Mouse (Mus musculus) lung, postnatal 0 days (tissue): ENCODE data around the gene Trim75. TPM values are rescaled to one million over a fixed set of nuclear protein-coding genes. Genes with fewer than 3 reads are reported as not detected.

Experiments used
- ATAC-seq: fragments of 200-750 bp; cut with Nextera tagmentation; 2 replicates; pipeline ENCODE4 v1.8.0; 2017; ENCODE audit warnings: moderate library complexity
- DNase-seq: peaks from one replicate; pipeline ENCODE4 v3.0.0-alpha.2; 2016; ENCODE audit warnings: low spot score
- H3K27ac ChIP-seq: fragments of 300-500 bp; sonication (generic); 2 replicates; pipeline ENCODE4 v1.5.1; 2014; ENCODE audit warnings: antibody characterized with exemption, mild to moderate bottlenecking, low read length, mixed read lengths
- H3K27me3 ChIP-seq: fragments of 300-500 bp; sonication (generic); replicated peaks from 2 replicates; pipeline ENCODE4 v1.6.1; 2014; ENCODE audit warnings: low read length, mixed read lengths; ENCODE audit not compliant: insufficient read depth
- H3K36me3 ChIP-seq: fragments of 300-500 bp; sonication (generic); 2 replicates; pipeline ENCODE4 v1.6.1; 2014; ENCODE audit warnings: low read length, mixed read lengths; ENCODE audit not compliant: insufficient read depth
- H3K4me1 ChIP-seq: fragments of 300-500 bp; sonication (generic); 2 replicates; pipeline ENCODE4 v1.6.1; 2014; ENCODE audit warnings: antibody characterized with exemption, low read depth, low read length, mixed read lengths; ENCODE audit not compliant: insufficient read depth
- H3K4me2 ChIP-seq: fragments of 300-500 bp; sonication (generic); replicated peaks from 2 replicates; pipeline ENCODE4 v1.6.1; 2014; ENCODE audit warnings: low read depth, mild to moderate bottlenecking, low read length, moderate library complexity, mixed read lengths
- H3K4me3 ChIP-seq: fragments of 300-500 bp; sonication (generic); 2 replicates; pipeline ENCODE4 v1.5.1; 2014; ENCODE audit warnings: low read depth, low read length
- H3K9ac ChIP-seq: fragments of 300-500 bp; sonication (generic); replicated peaks from 2 replicates; pipeline ENCODE4 v1.6.1; 2014; ENCODE audit warnings: low read depth, mild to moderate bottlenecking
- H3K9me3 ChIP-seq: fragments of 300-500 bp; sonication (generic); 2 replicates; pipeline ENCODE4 v1.6.1; 2016; ENCODE audit warnings: low read length, mixed read lengths
- CTCF ChIP-seq: IDR thresholded peaks from 2 replicates; pipeline ENCODE4 v1.5.1; 2016; ENCODE audit warnings: antibody characterized with exemption, mild to moderate bottlenecking
- EP300 ChIP-seq: IDR thresholded peaks from 2 replicates; pipeline ENCODE4 v1.6.1; 2016; ENCODE audit warnings: antibody characterized with exemption, mild to moderate bottlenecking, control low read depth
- WGBS: fragments of 180-500 bp; shearing (Covaris S2); extraction: QIAGEN DNeasy Blood & Tissue Kit; methylation state at CpG from one replicate; pipeline ENCODE4 v1.1.7; 2014; 5-methylcytosine and 5-hydroxymethylcytosine counted together
- polyA plus RNA-seq: library from polyadenylated mRNA; unstranded; fragments of >200 nt; fragmentation: Nextera tagmentation; extraction: Ambion mirVana; gene quantifications from 2 replicates; pipeline ENCODE4 v1.2.1, GENCODE M21; 2015

The Trim75 gene
- polyA plus RNA-seq, 1 experiment from 2014 or later = not detected

DNA sequence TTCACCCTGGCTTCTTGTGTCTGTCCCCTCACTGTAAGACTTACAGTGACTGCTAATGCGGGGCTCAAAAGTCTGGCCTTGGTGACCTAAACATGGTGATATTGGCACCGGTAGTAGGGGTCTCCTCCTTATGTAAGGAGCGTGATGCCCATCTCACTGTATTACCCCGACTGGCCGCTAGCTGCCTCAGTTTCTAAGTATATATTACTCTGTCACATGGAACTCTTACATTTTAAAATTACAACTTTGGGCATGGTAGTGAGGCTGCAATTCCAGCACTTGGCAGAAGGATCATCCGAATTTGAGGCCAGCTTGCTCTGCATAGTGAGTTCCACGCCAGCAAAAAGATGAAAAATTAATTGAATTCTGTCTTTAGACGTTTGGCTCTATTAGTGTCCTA is 46.6 kb downstream of the Trim75 start:
- no peak for TF ChIP-seq CTCF
- no peak for TF ChIP-seq EP300
- WGBS = 77% methylated on average over 8 of the region's 8 CpGs
- Histone ChIP-seq H3K4me1 (no peaks in the 10 kb centered on the region), H3K9me3 (no peaks in the 10 kb centered on the region), H3K36me3 (no peaks in the 10 kb centered on the region), H3K9ac (no peak overlapping the region), H3K27ac (no peak overlapping the region), H3K27me3 (no peaks in the 10 kb centered on the region), H3K4me3 (no peak overlapping the region), H3K4me2 (no peak overlapping the region)
- ATAC-seq (no peak), DNase-seq (no peak)

- 67% methylated on average over 3 of the region's 3 CpGs for WGBS
These were observed 52.6 kb downstream of the Trim75 start for GRCm38 (mm10) chr8:64934997-64935396.

More at GRCm38 (mm10) chr8:64934997-64935396, 52.6 kb downstream of the Trim75 start:
- Histone ChIP-seq H3K27ac (no peak overlapping the region), H3K4me1 (no peaks in the 10 kb centered on the region), H3K27me3 (no peaks in the 10 kb centered on the region), H3K4me2 (no peak overlapping the region), H3K36me3 (no peaks in the 10 kb centered on the region), H3K9me3 (no peaks in the 10 kb centered on the region), H3K4me3 (no peak overlapping the region), H3K9ac (no peak overlapping the region)
- DNase-seq = no peak
- no peak for ATAC-seq
- no peak for TF ChIP-seq EP300
- TF ChIP-seq CTCF = no peak

Other genes with a start within 250 kb of the Trim75 start
- 12.6 and 14.0 TPM in 2 replicates for gene Klhl2, start 137.8 kb downstream of the Trim75 start, polyA plus RNA-seq
- gene Tmem192, start 40.6 kb downstream of the Trim75 start, polyA plus RNA-seq = 26.4 and 34.4 TPM in 2 replicates
- not detected in 2 replicates for gene Trim61, start 30.7 kb upstream of the Trim75 start, polyA plus RNA-seq
- not detected in 2 replicates for gene Trim60, start 30.8 kb upstream of the Trim75 start, polyA plus RNA-seq
- 0.58 and 0.77 TPM in 2 replicates for gene Apela, start 49.5 kb upstream of the Trim75 start, polyA plus RNA-seq
- not detected in 2 replicates for gene Gm10663, start 87.2 kb upstream of the Trim75 start, polyA plus RNA-seq
- 4.3 and 5.8 TPM in 2 replicates for gene BC030870, start 141.7 kb upstream of the Trim75 start, polyA plus RNA-seq